Mouse (Mus musculus): ENCODE results near the gene Znhit2.

Znhit2 gene

GRCm38 (mm10) chr19:6046294-6047153 is 14.5 kb upstream of the Znhit2 start, which contains the start of gene Syvn1:
TSS of gene Syvn1 (plus strand) at chr19:6046576.
- peak; percentile 91 for DNase-seq (ENCODE audit: low spot score)

DNA sequence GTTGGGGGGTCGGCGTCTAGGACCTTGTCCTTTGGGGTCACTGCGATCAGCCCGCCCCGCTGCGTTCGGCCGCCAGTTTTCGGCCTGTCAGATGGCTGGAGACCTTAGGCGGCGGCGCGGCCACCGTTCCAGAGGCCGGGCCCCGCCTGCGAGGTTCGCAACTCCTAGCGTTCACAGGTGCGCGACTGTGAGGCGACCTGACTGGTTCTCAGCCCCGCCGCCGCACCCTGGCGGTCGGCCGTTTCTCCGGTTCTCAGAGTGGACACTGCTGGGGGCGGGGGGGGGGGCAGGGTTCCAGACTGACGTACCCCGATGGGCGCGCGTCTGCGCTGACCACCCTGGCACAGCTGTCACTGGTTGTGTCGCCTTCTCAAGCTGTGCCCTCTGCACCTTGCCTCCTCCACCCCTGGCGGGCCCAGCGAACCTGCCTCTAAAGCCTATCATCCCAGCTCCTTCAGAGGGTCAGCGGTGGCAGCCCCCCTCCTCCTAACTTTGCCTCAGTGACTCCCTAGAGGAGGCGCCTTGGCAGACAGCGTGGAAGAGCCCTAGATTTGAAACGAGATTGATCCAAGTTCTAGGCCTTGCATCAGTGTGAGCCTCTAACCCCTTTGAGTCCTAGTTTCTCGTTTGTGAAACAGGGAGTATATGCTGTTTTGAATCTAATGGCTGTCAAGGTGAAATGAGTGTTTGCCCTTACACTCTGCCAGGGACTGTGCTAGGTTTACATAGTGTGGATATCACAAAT is 13.7 kb upstream of the Znhit2 start:
- no peak for DNase-seq (ENCODE audit: low spot score)

- no peak for DNase-seq (ENCODE audit: low spot score)
Observed at GRCm38 (mm10) chr19:6047899-6048166, 13.2 kb upstream of the Znhit2 start.

DNA sequence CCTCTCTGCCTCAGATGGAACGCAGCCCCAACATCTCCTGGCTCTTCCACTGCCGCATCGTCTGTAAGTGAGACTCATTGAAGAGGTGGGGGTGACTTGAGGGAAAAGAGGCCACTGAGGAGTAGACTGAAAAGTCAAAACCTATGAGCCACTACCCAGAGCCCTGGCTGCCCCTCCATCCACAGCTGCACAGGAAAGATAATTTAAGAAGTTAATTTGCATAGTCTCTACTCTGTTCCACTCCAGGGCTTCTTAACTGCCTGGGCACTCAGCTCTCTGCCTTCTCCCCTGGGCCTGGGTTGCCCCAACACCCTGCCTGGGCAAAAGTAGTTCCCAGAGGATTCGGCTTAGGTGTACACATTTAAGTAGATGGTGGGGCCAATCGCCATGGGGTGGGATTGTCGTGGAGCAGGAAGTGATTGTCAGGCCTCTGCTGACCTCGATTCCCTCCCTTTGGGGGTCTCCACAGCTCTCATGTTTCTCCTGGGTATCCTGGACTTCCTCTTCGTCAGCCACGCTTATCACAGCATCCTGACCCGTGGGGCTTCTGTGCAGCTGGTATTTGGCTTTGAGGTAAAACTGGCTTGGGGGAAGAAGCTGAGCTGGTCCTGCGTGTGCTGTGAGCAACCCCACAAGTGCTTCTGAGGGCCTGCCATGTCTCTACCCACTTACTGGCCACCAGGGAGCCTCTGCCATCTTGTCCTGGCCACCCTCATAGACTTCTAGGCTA is 12.1 kb upstream of the Znhit2 start:
- no peak for DNase-seq (ENCODE audit: low spot score)

GRCm38 (mm10) chr19:6052516-6052915 is 8.5 kb upstream of the Znhit2 start:
- DNase-seq (ENCODE audit: low spot score), result peak; percentile 9

GRCm38 (mm10) chr19:6054296-6054695 is 6.7 kb upstream of the Znhit2 start:
- DNase-seq (ENCODE audit: low spot score), result no peak

DNA sequence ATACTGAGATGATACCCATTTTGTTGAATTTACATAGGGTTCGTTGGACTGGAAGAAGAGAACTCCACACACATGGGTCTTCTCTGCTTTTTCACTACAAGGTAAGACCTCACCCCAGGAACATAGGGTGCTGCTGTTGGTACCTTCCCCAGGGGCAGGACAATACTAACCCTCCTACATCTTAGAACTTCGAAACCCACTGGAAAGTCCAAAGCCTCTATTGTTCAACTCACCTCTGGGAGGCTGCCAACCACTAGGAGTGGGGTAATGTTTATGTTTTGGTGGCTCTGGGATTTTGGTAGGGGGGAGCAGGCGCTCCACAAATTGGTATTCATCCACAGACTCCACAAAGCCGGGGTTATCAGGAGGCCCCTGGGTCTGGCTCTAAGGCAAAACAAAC is 4.3 kb upstream of the Znhit2 start:
- no peak for DNase-seq (ENCODE audit: low spot score)

GRCm38 (mm10) chr19:6057313-6058096 is 3.5 kb upstream of the Znhit2 start, which contains the start of the genes Mrpl49 and Fau:
TSS of gene Mrpl49 (minus strand) at chr19:6057785.
TSS of gene Fau (plus strand) at chr19:6057844.
- peak; percentile 99 for DNase-seq (ENCODE audit: low spot score)

GRCm38 (mm10) chr19:6058513-6058912 is 2.5 kb upstream of the Znhit2 start:
- DNase-seq (ENCODE audit: low spot score), result no peak

DNA sequence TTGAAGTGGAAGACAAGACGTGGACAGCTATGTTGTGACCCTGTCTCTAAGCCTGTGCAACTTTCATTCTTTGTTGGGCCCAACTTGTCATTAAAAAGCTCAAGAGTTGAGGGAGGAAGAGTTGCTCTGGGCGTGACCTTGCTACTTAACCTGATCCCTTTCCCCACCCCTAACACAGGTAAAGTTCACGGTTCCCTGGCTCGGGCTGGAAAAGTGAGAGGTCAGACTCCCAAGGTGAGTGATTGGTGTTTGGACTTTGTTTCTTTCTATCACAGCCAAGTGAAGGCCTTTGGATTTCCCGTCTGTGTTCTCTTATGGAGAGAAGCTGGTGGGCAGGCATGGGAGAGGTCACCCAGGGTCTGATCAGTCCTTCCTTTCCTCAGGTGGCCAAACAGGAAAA is 2.0 kb upstream of the Znhit2 start:
- DNase-seq (ENCODE audit: low spot score), result no peak

GRCm38 (mm10) chr19:6061641-6062302 is 780 bp downstream of the Znhit2 start:
- DNase-seq (ENCODE audit: low spot score), result peak; percentile 57

DNA sequence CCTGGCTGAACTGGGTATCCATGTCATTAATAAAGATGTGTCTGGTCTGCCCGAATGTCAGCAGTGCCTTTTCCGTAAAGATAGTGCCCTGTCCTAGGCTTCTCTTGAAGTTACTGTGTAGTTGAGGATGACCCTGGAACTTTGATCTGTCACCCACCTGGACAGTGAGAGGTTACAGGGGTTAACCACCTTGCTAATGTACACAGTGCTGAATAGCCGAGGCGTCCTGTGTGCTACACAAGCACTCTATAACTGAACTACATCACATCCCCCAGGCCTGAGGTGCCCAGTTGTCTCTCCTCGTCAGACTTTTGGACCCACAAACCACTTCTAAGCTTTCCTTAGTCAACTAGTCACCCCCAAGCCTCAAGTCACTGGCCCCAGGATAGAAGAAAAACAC is 1.4 kb downstream of the Znhit2 start:
- no peak for DNase-seq (ENCODE audit: low spot score)

DNA sequence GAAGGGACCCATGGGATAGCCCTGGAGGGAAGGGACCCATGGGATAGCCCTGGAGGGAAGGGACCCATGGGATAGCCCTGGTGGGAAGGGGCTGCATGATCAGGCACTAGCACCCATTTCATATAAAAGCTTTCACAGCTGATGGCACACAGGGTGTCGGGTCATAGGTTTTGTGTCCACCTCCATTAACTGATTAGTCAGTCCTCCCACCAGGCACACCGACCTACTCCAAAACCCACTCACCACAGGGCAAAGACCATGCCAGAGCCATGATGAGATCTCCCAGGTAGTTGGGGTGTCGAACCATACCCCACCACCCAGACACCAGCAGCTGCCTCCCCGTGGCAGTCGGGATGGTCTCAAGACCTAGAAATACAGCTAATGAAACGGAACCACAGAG is 2.1 kb downstream of the Znhit2 start:
- DNase-seq (ENCODE audit: low spot score), result no peak

- no peak for DNase-seq (ENCODE audit: low spot score)
Observed at GRCm38 (mm10) chr19:6066571-6066970, 5.6 kb downstream of the Znhit2 start.

- peak; percentile 84 for DNase-seq (ENCODE audit: low spot score)
Observed at GRCm38 (mm10) chr19:6067011-6067723, 6.2 kb downstream of the Znhit2 start.

GRCm38 (mm10) chr19:6067724-6068415 is 6.9 kb downstream of the Znhit2 start, which contains the start of gene Tm7sf2:
TSS of gene Tm7sf2 (minus strand) at chr19:6068373.
- DNase-seq (ENCODE audit: low spot score), result peak; percentile 86

DNA sequence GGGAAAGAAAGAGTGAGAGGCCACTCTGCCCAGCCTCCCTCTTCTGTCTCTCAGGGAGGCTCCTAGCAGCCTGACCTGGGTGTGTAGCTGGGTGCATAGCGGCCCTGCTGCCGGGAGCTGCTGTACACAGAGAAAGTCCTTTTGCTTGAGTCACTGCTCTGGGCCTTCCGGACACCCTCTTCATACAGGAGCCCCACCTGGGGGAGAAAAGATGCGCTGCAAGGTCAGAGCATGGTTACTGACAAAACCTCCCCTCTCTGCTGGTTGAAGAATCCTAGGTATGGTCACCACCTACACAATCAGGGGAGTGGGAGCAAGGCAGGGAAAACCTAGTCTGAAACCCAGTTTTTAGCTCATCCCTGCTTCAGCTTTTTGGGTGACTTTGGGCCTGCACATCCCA is 8.0 kb downstream of the Znhit2 start:
- no peak for DNase-seq (ENCODE audit: low spot score)

DNA sequence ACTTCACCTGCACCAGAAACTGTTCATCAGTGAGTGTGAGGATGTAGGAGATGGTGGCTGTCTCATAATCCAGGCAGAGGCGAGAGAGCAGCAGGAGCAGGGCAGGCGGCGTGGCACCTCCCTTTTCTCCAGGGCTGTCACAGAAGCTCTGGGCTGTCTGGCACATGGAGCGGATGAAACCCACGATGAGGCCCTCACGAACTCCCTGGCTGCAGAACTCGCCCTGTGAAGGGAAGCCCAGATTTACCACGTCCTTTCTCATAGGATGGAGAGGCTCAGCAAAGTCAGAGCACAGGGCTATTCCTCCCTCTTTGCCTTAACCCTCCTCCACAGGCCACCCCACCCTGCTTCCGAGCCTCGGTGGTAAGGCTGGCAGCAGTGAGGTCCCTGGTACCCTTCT is 8.9 kb downstream of the Znhit2 start:
- no peak for DNase-seq (ENCODE audit: low spot score)

DNA sequence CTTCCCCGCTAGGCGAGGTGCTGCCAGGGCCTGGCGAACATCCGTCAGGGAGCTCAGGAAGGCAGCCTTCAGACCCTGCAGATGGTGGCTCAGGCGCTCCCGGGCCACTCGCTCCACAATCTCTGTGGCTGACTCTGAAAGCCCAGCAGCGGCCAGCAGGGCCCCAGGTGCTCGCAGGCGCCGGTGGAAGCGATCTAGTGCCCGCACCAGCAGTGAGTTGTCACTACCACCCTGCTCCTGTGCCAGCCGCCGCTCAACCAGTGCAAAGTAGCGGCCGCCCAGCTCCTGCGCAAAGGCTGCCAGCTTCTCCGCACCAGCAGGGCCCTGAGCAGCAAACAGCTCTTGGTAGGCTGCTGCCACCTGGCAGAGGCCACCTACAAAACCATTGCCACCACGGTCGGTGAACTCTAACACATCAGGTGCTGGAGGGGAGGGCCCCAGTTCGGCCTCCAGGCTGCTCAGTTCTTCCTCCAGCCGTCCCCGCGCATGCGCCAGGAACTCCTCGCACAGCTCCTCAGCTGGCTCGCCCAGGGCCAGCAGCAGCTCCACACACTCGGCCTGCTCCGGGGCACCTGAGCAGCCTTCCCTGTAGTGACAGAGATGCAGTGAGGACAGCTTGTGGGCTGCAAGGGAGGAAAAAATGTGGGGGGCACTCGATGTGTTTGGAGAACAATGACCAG is 9.7 kb downstream of the Znhit2 start:
- DNase-seq (ENCODE audit: low spot score), result no peak
